Mouse (Mus musculus) hindbrain, embryonic 15.5 days (tissue): Measurements from ENCODE around the gene Trak2. TPM values are rescaled to one million over a fixed set of nuclear protein-coding genes. Genes with fewer than 3 reads are reported as not detected.

ENCODE experiments used
- ATAC-seq: fragments of 200-750 bp; cut with Nextera tagmentation; 2 replicates; pipeline ENCODE4 v1.8.0; 2017; ENCODE audit warnings: low read depth, moderate number of reproducible peaks, moderate TSS enrichment; ENCODE audit not compliant: low FRiP score
- H3K27ac ChIP-seq: fragments of 300-500 bp; sonication (generic); replicated peaks from 2 replicates; pipeline ENCODE4 v1.5.1; 2015; ENCODE audit warnings: mild to moderate bottlenecking, inconsistent platforms
- H3K27me3 ChIP-seq: fragments of 300-500 bp; sonication (generic); 2 replicates; pipeline ENCODE4 v1.6.1; 2015; ENCODE audit warnings: control low read depth, inconsistent platforms
- H3K36me3 ChIP-seq: fragments of 300-500 bp; sonication (generic); 2 replicates; pipeline ENCODE4 v1.6.1; 2015; ENCODE audit warnings: control low read depth, inconsistent platforms
- H3K4me1 ChIP-seq: fragments of 300-500 bp; sonication (generic); replicated peaks from 2 replicates; pipeline ENCODE4 v1.6.1; 2015; ENCODE audit warnings: control low read depth, inconsistent platforms
- H3K4me2 ChIP-seq: fragments of 300-500 bp; sonication (generic); 2 replicates; pipeline ENCODE4 v1.6.1; 2015; ENCODE audit warnings: moderate library complexity, mild to moderate bottlenecking, inconsistent platforms
- H3K4me3 ChIP-seq: fragments of 300-500 bp; sonication (generic); 2 replicates; pipeline ENCODE4 v1.5.1; 2015; ENCODE audit warnings: mild to moderate bottlenecking, inconsistent platforms
- H3K9ac ChIP-seq: fragments of 300-500 bp; sonication (generic); 2 replicates; pipeline ENCODE4 v1.6.1; 2015; ENCODE audit warnings: inconsistent platforms
- H3K9me3 ChIP-seq: fragments of 300-500 bp; sonication (generic); 2 replicates; pipeline ENCODE4 v1.6.1; 2016; ENCODE audit warnings: control low read depth, inconsistent platforms
- WGBS: fragments of 180-500 bp; shearing (Covaris S2); methylation state at CpG from one replicate; pipeline ENCODE4 v1.1.7; 2015; 5-methylcytosine and 5-hydroxymethylcytosine counted together
- polyA plus RNA-seq: library from polyadenylated mRNA; unstranded; fragments of >200 nt; fragmentation: Nextera tagmentation; extraction: Ambion mirVana; gene quantifications from 2 replicates; pipeline ENCODE4 v1.2.1, GENCODE M21; 2015

Gene Trak2
- polyA plus RNA-seq, 1 experiment from 2014 or later: 18.7 TPM

GRCm38 (mm10) chr1:58952526-58952925, 20.7 kb downstream of the Trak2 start:
- Histone ChIP-seq H3K9ac (no peak overlapping the region), H3K4me1 (no peaks in the 10 kb centered on the region), H3K27ac (no peak overlapping the region), H3K9me3 (no peaks in the 10 kb centered on the region), H3K36me3 (no peaks in the 10 kb centered on the region), H3K4me2 (no peak overlapping the region), H3K27me3 (no peaks in the 10 kb centered on the region), H3K4me3 (no peak overlapping the region)
- 86% methylated on average over 5 of the region's 5 CpGs for WGBS
- ATAC-seq: no peak

- Histone ChIP-seq H3K9ac (no peak overlapping the region), H3K9me3 (no peaks in the 10 kb centered on the region), H3K4me1 (no peaks in the 10 kb centered on the region), H3K27ac (no peak overlapping the region), H3K36me3 (no peaks in the 10 kb centered on the region), H3K4me3 (no peak overlapping the region), H3K27me3 (no peaks in the 10 kb centered on the region), H3K4me2 (no peak overlapping the region)
- no peak for ATAC-seq
- 90% methylated on average over 4 of the region's 4 CpGs for WGBS
Observed at GRCm38 (mm10) chr1:58951841-58952240, 21.4 kb downstream of the Trak2 start.

- Histone ChIP-seq H3K27ac (no peak overlapping the region), H3K4me1 (no peaks in the 10 kb centered on the region), H3K27me3 (no peaks in the 10 kb centered on the region), H3K4me3 (no peak overlapping the region), H3K36me3 (peaks cover 3% of the 10 kb centered on the region), H3K9ac (no peak overlapping the region), H3K4me2 (no peak overlapping the region), H3K9me3 (no peaks in the 10 kb centered on the region)
- WGBS: 44% methylated on average over 8 of the region's 8 CpGs
- ATAC-seq: no peak
Observed at GRCm38 (mm10) chr1:58950899-58951648, 22.2 kb downstream of the Trak2 start.

GRCm38 (mm10) chr1:58949561-58950106, 23.6 kb downstream of the Trak2 start:
- ATAC-seq: no peak
- Histone ChIP-seq H3K36me3 (peaks cover 18% of the 10 kb centered on the region), H3K9ac (no peak overlapping the region), H3K27ac (no peak overlapping the region), H3K4me2 (no peak overlapping the region), H3K9me3 (no peaks in the 10 kb centered on the region), H3K27me3 (no peaks in the 10 kb centered on the region), H3K4me3 (no peak overlapping the region), H3K4me1 (no peaks in the 10 kb centered on the region)
- 85% methylated on average over 6 of the region's 6 CpGs for WGBS

- 93% methylated on average over 9 of the region's 9 CpGs for WGBS
- H3K36me3 ChIP-seq: peaks cover 22% of the 10 kb centered on the region
- H3K9me3 ChIP-seq: no peaks in the 10 kb centered on the region
- H3K27me3 ChIP-seq: no peaks in the 10 kb centered on the region
- no peak overlapping the region for H3K4me3 ChIP-seq
- no peak for ATAC-seq
- H3K27ac ChIP-seq: no peak overlapping the region
- H3K9ac ChIP-seq: no peak overlapping the region
- H3K4me2 ChIP-seq: no peak overlapping the region
- H3K4me1 ChIP-seq: no peaks in the 10 kb centered on the region
Observed at GRCm38 (mm10) chr1:58946718-58947117, 26.5 kb downstream of the Trak2 start.

GRCm38 (mm10) chr1:58945960-58946670, 27.1 kb downstream of the Trak2 start:
- Histone ChIP-seq H3K36me3 (peaks cover 22% of the 10 kb centered on the region), H3K9me3 (no peaks in the 10 kb centered on the region), H3K4me3 (no peak overlapping the region), H3K4me2 (no peak overlapping the region), H3K27me3 (no peaks in the 10 kb centered on the region), H3K27ac (no peak overlapping the region), H3K9ac (no peak overlapping the region), H3K4me1 (no peaks in the 10 kb centered on the region)
- WGBS: 93% methylated on average over 7 of the region's 7 CpGs
- no peak for ATAC-seq

- H3K9me3 ChIP-seq: no peaks in the 10 kb centered on the region
- H3K27ac ChIP-seq: no peak overlapping the region
- no peak overlapping the region for H3K4me3 ChIP-seq
- H3K9ac ChIP-seq: no peak overlapping the region
- no peak for ATAC-seq
- H3K4me1 ChIP-seq: no peaks in the 10 kb centered on the region
- H3K36me3 ChIP-seq: peaks cover 24% of the 10 kb centered on the region
- H3K4me2 ChIP-seq: no peak overlapping the region
- WGBS: 98% methylated on average over 2 of the region's 2 CpGs
- H3K27me3 ChIP-seq: no peaks in the 10 kb centered on the region
Observed at GRCm38 (mm10) chr1:58945523-58945922, 27.7 kb downstream of the Trak2 start.

GRCm38 (mm10) chr1:58937606-58938099, 35.6 kb downstream of the Trak2 start:
- Histone ChIP-seq H3K9me3 (0 out of 2 replicates have a peak, but pooled peaks cover 3% of the 10 kb centered on the region), H3K4me3 (no peak overlapping the region), H3K36me3 (peaks cover 14% of the 10 kb centered on the region), H3K9ac (no peak overlapping the region), H3K27me3 (no peaks in the 10 kb centered on the region), H3K4me2 (no peak overlapping the region), H3K4me1 (no peaks in the 10 kb centered on the region), H3K27ac (no peak overlapping the region)
- no peak for ATAC-seq
- 90% methylated on average over 9 of the region's 9 CpGs for WGBS

GRCm38 (mm10) chr1:58936746-58937605, 36.3 kb downstream of the Trak2 start:
- H3K4me2 ChIP-seq: no peak overlapping the region
- ATAC-seq: no peak

GRCm38 (mm10) chr1:58926664-58927063, 46.6 kb downstream of the Trak2 start:
- H3K9ac ChIP-seq: no peak overlapping the region
- no peak overlapping the region for H3K4me2 ChIP-seq
- 98% methylated on average over 5 of the region's 5 CpGs for WGBS
- ATAC-seq: no peak
- no peak overlapping the region for H3K4me3 ChIP-seq
- no peaks in the 10 kb centered on the region for H3K9me3 ChIP-seq
- H3K4me1 ChIP-seq: no peaks in the 10 kb centered on the region
- peaks cover 22% of the 10 kb centered on the region for H3K36me3 ChIP-seq
- H3K27me3 ChIP-seq: no peaks in the 10 kb centered on the region
- no peak overlapping the region for H3K27ac ChIP-seq

More at GRCm38 (mm10) chr1:58936746-58937605, 36.3 kb downstream of the Trak2 start:
- Histone ChIP-seq H3K4me1 (no peaks in the 10 kb centered on the region), H3K36me3 (peaks cover 14% of the 10 kb centered on the region), H3K27me3 (no peaks in the 10 kb centered on the region), H3K4me3 (no peak overlapping the region), H3K9ac (no peak overlapping the region), H3K9me3 (0 out of 2 replicates have a peak, but pooled peaks cover 3% of the 10 kb centered on the region), H3K27ac (no peak overlapping the region)
- 93% methylated on average over 10 of the region's 10 CpGs for whole genome bisulfite sequencing

GRCm38 (mm10) chr1:58917566-58917965, 55.7 kb downstream of the Trak2 start:
- 86% methylated on average over 6 of the region's 6 CpGs for WGBS
- Histone ChIP-seq H3K4me1 (no peaks in the 10 kb centered on the region), H3K9me3 (no peaks in the 10 kb centered on the region), H3K9ac (no peak overlapping the region), H3K4me2 (no peak overlapping the region), H3K27me3 (no peaks in the 10 kb centered on the region), H3K4me3 (no peak overlapping the region), H3K27ac (no peak overlapping the region), H3K36me3 (peaks cover 70% of the 10 kb centered on the region)
- ATAC-seq: no peak
